8 mouse cellular contexts compared by ENCODE assay signal in genomic region chr4:115000429-115000795, GRCm38 (mm10). TPM values are rescaled to one million over a fixed set of nuclear protein-coding genes. Genes with fewer than 3 reads are reported as not detected.
DNase-seq lines count a peak whose midpoint lies in the region; ATAC-seq lines count a peak whose summit lies in the region.

No protein-coding gene starts in this region.

- H3K4me2 ChIP-seq in heart, embryonic 15.5 days, result peak overlapping the region; percentile 75

- DNase-seq in heart, adult 18-20 months, result no peak
- peak; percentile 59 for DNase-seq in R1 (ENCODE audit: low read depth, low spot score)
- DNase-seq in hindbrain, embryonic 10.5 days (ENCODE audit: low spot score), result peak; percentile 3
- DNase-seq in right cerebral cortex, postnatal 10 days (ENCODE audit: low spot score in 2 of 2), result no peak
- no peak for DNase-seq in layer of hippocampus, adult 9-10 months (ENCODE audit: low spot score)
- no peak for DNase-seq in c-Kit-positive CD71-positive TER-119-positive erythroid progenitor cells, embryonic 14.5 days (ENCODE audit: low spot score)

- peaks cover 13% of the 10 kb centered on the region for H3K4me1 ChIP-seq in heart, embryonic 15.5 days (replicated peaks)
- peaks cover 23% of the 10 kb centered on the region for H3K4me1 ChIP-seq in hindbrain, embryonic 10.5 days (replicated peaks)

- H3K9me3 ChIP-seq in heart, embryonic 15.5 days (replicated peaks), result no peaks in the 10 kb centered on the region
- no peaks in the 10 kb centered on the region for H3K9me3 ChIP-seq in hindbrain, embryonic 10.5 days

- H3K36me3 ChIP-seq in heart, embryonic 15.5 days, result peaks cover 19% of the 10 kb centered on the region
- peaks cover 29% of the 10 kb centered on the region for H3K36me3 ChIP-seq in hindbrain, embryonic 10.5 days

- peak overlapping the region; percentile 72 for H3K9ac ChIP-seq in heart, embryonic 15.5 days

- no peak for ATAC-seq in heart, embryonic 15.5 days (replicated peaks; ENCODE audit: insufficient number of reproducible peaks, insufficient read depth, low FRiP score, low read depth)
- ATAC-seq in megakaryocyte-erythroid progenitor cell, adult 5-6 weeks (replicated peaks; ENCODE audit: low FRiP score, low TSS enrichment, poor library complexity, severe bottlenecking), result peak; percentile 43

- H3K27me3 ChIP-seq in heart, embryonic 15.5 days, result no peaks in the 10 kb centered on the region
- no peaks in the 10 kb centered on the region for H3K27me3 ChIP-seq in hindbrain, embryonic 10.5 days (ENCODE audit: insufficient read depth, poor library complexity, severe bottlenecking)

- 0% methylated on average over 8 of the region's 8 CpGs for WGBS in heart, embryonic 15.5 days
- 1% methylated on average over 8 of the region's 8 CpGs for WGBS in hindbrain, embryonic 10.5 days

- peak overlapping the region; percentile 81 for H3K27ac ChIP-seq in heart, embryonic 15.5 days
- peak overlapping the region; percentile 89 for H3K27ac ChIP-seq in hindbrain, embryonic 10.5 days

- H3K4me3 ChIP-seq in heart, embryonic 15.5 days, result peak overlapping the region; percentile 79
- H3K4me3 ChIP-seq in hindbrain, embryonic 10.5 days, result peak overlapping the region; percentile 64

RNA-seq across cellular contexts. Expression of gene Stil, which starts 0.5 kb away (rescaled TPM):
- 6.5 and 8.4 TPM in 2 replicates for polyA plus RNA-seq in heart, embryonic 15.5 days (2015; fragmentation: Nextera tagmentation; extraction: Ambion mirVana)
- total RNA-seq in heart, adult 18-20 months (2021), result under 1 TPM; 0.20 to 0.23 TPM
- polyA plus RNA-seq in hindbrain, embryonic 10.5 days (2016; fragmentation: Nextera tagmentation; extraction: Ambion mirVana), result 15.0 and 20.0 TPM in 2 replicates
- 22.9 and 27.8 TPM in 2 replicates for total RNA-seq in megakaryocyte-erythroid progenitor cell, adult 5-6 weeks (2014; fragmentation: Nextera tagmentation)
- total RNA-seq in megakaryocyte-erythroid progenitor cell, adult 5-6 weeks (2017), result 11.0 and 15.6 TPM in 2 replicates

RNA-seq across cellular contexts. Expression of gene Cmpk1, which starts 13.4 kb away (rescaled TPM):
- polyA plus RNA-seq in heart, embryonic 15.5 days (2015; fragmentation: Nextera tagmentation; extraction: Ambion mirVana), result 60.9 and 62.9 TPM in 2 replicates
- total RNA-seq in heart, adult 18-20 months (2021), result 10 to 100 TPM; 36.5 to 36.6 TPM
- polyA plus RNA-seq in hindbrain, embryonic 10.5 days (2016; fragmentation: Nextera tagmentation; extraction: Ambion mirVana), result 88.0 and 91.2 TPM in 2 replicates
- 48.4 and 50.3 TPM in 2 replicates for total RNA-seq in megakaryocyte-erythroid progenitor cell, adult 5-6 weeks (2014; fragmentation: Nextera tagmentation)
- 136 and 147 TPM in 2 replicates for total RNA-seq in megakaryocyte-erythroid progenitor cell, adult 5-6 weeks (2017)

RNA-seq across cellular contexts. Expression of gene Tal1, which starts 55.8 kb away (rescaled TPM):
- polyA plus RNA-seq in heart, embryonic 15.5 days (2015; fragmentation: Nextera tagmentation; extraction: Ambion mirVana), result 1.1 and 1.5 TPM in 2 replicates
- total RNA-seq in heart, adult 18-20 months (2021), result 1 to 10 TPM; 2.3 to 3.7 TPM
- polyA plus RNA-seq in hindbrain, embryonic 10.5 days (2016; fragmentation: Nextera tagmentation; extraction: Ambion mirVana), result 3.2 and 4.7 TPM in 2 replicates
- 99.5 and 115 TPM in 2 replicates for total RNA-seq in megakaryocyte-erythroid progenitor cell, adult 5-6 weeks (2014; fragmentation: Nextera tagmentation)
- total RNA-seq in megakaryocyte-erythroid progenitor cell, adult 5-6 weeks (2017), result 56.3 and 63.8 TPM in 2 replicates

Comparison
In these comparisons a context has a peak if more than half of its experiments do, and no peak if none do; other contexts are left out.
1. DNase-seq: peak in R1 (single experiment) and hindbrain, embryonic 10.5 days (single experiment); none in heart, adult 18-20 months (0 of 2), right cerebral cortex, postnatal 10 days (0 of 2), layer of hippocampus, adult 9-10 months (single experiment) and c-Kit-positive CD71-positive TER-119-positive erythroid progenitor cells, embryonic 14.5 days (single experiment).
2. RNA of gene Stil, which starts 0.5 kb away (total RNA-seq): 11.0 to 27.8 TPM in megakaryocyte-erythroid progenitor cell, adult 5-6 weeks; 0.20 to 0.23 TPM in heart, adult 18-20 months; every median in the first group is over 4 times any median in the second.
3. RNA of gene Tal1, which starts 55.8 kb away (total RNA-seq): 56.3 to 115 TPM in megakaryocyte-erythroid progenitor cell, adult 5-6 weeks; 2.3 to 3.7 TPM in heart, adult 18-20 months; every median in the first group is over 10 times any median in the second.